10 mouse cellular contexts compared by ENCODE assay signal in the genomic region with DNA sequence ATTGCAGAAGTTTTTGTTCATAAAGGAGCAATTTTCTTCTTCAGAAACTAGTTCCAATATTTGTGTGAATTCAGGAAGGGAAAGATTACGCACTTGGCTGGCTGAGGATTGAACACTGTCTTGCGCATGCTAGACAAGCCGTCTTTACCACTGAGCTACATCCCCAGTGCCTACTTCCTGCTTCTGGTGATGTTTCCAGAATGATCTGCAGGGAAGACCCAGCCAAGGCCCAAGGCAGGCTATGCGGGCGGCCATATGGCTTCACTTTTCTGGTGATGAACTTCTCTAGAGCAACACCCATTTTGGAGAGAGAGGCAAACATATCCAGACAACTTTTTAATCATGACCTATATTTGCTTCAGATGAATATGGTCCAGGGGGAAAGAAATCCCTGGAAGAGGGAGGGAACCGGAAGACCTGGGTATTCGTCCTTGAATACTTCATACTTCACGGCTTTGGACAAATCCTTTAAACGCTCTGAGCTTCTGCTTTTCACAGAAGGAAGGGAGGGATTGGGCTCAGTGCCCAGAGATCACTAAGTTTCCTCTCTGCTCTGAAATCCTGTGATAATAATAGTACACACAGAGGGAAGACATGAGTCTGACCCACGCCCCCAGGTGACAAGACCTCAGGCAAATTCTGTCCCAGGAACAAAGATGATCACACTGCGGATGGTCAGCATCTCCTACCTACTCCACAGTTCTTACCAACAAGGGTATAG. TPM values are rescaled to one million over a fixed set of nuclear protein-coding genes. Genes with fewer than 3 reads are reported as not detected.
DNase-seq lines count a peak whose midpoint lies in the region; ATAC-seq lines count a peak whose summit lies in the region.
"Had no signal": no experiment of that assay in that cellular context is flagged by ENCODE, and none has a peak within 500 bp of the region (broad histone marks: within the 10 kb centered on the region; RNA-seq: fewer than 3 reads in every experiment).

No protein-coding gene starts in this region.

- no peak overlapping the region for H3K9ac ChIP-seq in hindbrain, embryonic 13.5 days
- H3K9ac ChIP-seq: embryonic facial prominence, embryonic 12.5 days; liver, embryonic 15.5 days had no signal

- no peak overlapping the region for H3K27ac ChIP-seq in hindbrain, embryonic 13.5 days
- H3K27ac ChIP-seq: embryonic facial prominence, embryonic 12.5 days; liver, embryonic 15.5 days had no signal

- intact Hi-C loops in gastrocnemius, postnatal 36 days (cut with DNase I): no loop called here
- intact Hi-C loops in heart, postnatal 14 days (cut with DNase I): loop anchor here (5.0 kb wide), 1 partner anchor 50 kb away; no protein-coding TSS in a partner anchor

- ATAC-seq in hindbrain, embryonic 13.5 days (ENCODE audit: low FRiP score): no peak

- peaks cover 91% of the 10 kb centered on the region for H3K4me1 ChIP-seq in megakaryocyte, embryonic 14.5 days
- H3K4me1 ChIP-seq in hindbrain, embryonic 13.5 days (replicated peaks): peaks cover 6% of the 10 kb centered on the region

- no peaks in the 10 kb centered on the region for H3K9me3 ChIP-seq in megakaryocyte, embryonic 14.5 days
- no peaks in the 10 kb centered on the region for H3K9me3 ChIP-seq in hindbrain, embryonic 13.5 days
- H3K9me3 ChIP-seq: embryonic facial prominence, embryonic 12.5 days; liver, embryonic 15.5 days had no signal

- peaks cover 97% of the 10 kb centered on the region for H3K36me3 ChIP-seq in megakaryocyte, embryonic 14.5 days (replicated peaks; ENCODE audit: low read length)
- no peaks in the 10 kb centered on the region for H3K36me3 ChIP-seq in hindbrain, embryonic 13.5 days
- H3K36me3 ChIP-seq: embryonic facial prominence, embryonic 12.5 days; liver, embryonic 15.5 days had no signal

- peak overlapping the region; percentile 67 for H3K4me3 ChIP-seq in megakaryocyte, embryonic 14.5 days (replicated peaks)
- H3K4me3 ChIP-seq in hindbrain, embryonic 13.5 days: no peak overlapping the region
- H3K4me3 ChIP-seq: embryonic facial prominence, embryonic 12.5 days; liver, embryonic 15.5 days had no signal

- peak; percentile 28 for DNase-seq in gastrocnemius, adult 18-20 months (ENCODE audit: low spot score)
- no peak for DNase-seq in gastrocnemius, postnatal 36 days
- peak; percentile 40 for DNase-seq in right cerebral cortex, postnatal 4 days
- DNase-seq in right cerebral cortex, postnatal 25 days: no peak
- DNase-seq in heart, postnatal 14 days: peak; percentile 54 to 62
- no peak for DNase-seq in thymus, postnatal 10 days (ENCODE audit: low spot score in 2 of 2)

- H3K27me3 ChIP-seq in megakaryocyte, embryonic 14.5 days (replicated peaks): no peaks in the 10 kb centered on the region
- H3K27me3 ChIP-seq in hindbrain, embryonic 13.5 days: no peaks in the 10 kb centered on the region
- H3K27me3 ChIP-seq: embryonic facial prominence, embryonic 12.5 days; liver, embryonic 15.5 days had no signal

- no peak overlapping the region for H3K4me2 ChIP-seq in hindbrain, embryonic 13.5 days
- H3K4me2 ChIP-seq: embryonic facial prominence, embryonic 12.5 days; liver, embryonic 15.5 days had no signal

- 88% methylated on average over 11 of the region's 11 CpGs for WGBS in hindbrain, embryonic 13.5 days

RNA-seq across cellular contexts. Expression of a gene that starts 38.9 kb away (rescaled TPM):
- total RNA-seq in gastrocnemius, adult 18-20 months (2021): under 1 TPM; 0.25 to 0.69 TPM
- total RNA-seq in gastrocnemius, postnatal 36 days (2021): under 1 TPM; 0.31 to 0.81 TPM
- 1 to 10 TPM; 1.7 to 1.8 TPM for total RNA-seq in heart, postnatal 14 days (2021)
- polyA plus RNA-seq in megakaryocyte, embryonic 14.5 days (2012; ENCODE audit: insufficient read depth, low replicate concordance): 85.5 and 255 TPM in 2 replicates
- 17.3 and 18.2 TPM in 2 replicates for polyA plus RNA-seq in hindbrain, embryonic 13.5 days (2015; fragmentation: Nextera tagmentation; extraction: Ambion mirVana)

Comparison
In these comparisons a context has a peak if more than half of its experiments do, and no peak if none do; other contexts are left out.
1. DNase-seq: peak in gastrocnemius, adult 18-20 months (single experiment), right cerebral cortex, postnatal 4 days (single experiment) and heart, postnatal 14 days (2 of 2); none in gastrocnemius, postnatal 36 days (0 of 2), right cerebral cortex, postnatal 25 days (single experiment) and thymus, postnatal 10 days (0 of 2).